ENCODE assay signal across 11 mouse cellular contexts in the genomic region with DNA sequence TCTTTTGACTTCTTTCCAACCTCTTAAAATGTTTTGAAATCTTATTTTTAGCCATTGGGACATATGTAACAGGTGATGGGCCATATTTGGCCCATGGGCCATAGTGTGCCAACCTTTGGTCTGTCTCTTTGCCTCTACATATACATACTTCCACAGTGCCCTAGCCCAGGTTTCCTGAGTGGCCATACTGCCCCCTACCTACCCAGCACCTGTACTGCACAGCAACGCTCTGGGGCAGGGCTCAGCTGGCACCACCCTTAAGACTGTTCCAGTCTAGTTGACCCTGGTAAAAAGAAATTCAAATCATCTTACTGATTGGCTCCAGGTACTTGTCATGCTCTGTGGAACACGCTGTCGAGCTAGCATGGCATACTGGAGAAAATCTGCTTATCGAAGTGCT. TPM values are rescaled to one million over a fixed set of nuclear protein-coding genes. Genes with fewer than 3 reads are reported as not detected.
A peak's percentile ranks its signal among the peaks of the same experiment; 100 is the strongest.
DNase-seq lines count a peak whose midpoint lies in the region; ATAC-seq and TF ChIP-seq lines count a peak whose summit lies in the region.
"Had no signal": no experiment of that assay in that cellular context is flagged by ENCODE, and none has a peak within 500 bp of the region (broad histone marks: within the 10 kb centered on the region; RNA-seq: fewer than 3 reads in every experiment).

No protein-coding gene starts in this region.

- TF ChIP-seq POLR2A in heart, adult 2 months (IDR thresholded peaks at IDR 0.05; ENCODE audit: insufficient read depth, low read depth, low read length) = no peak
- no peak for TF ChIP-seq POLR2A in liver, adult 2 months (IDR thresholded peaks at IDR 0.05; ENCODE audit: extremely low read depth, insufficient read depth, low read length)
- TF ChIP-seq POLR2A in MEL (IDR thresholded peaks at IDR 0.05; ENCODE audit: control insufficient read depth in 1 of 2, insufficient read depth in 1 of 2, low read depth in 1 of 2, low read length in 2 of 2, poor library complexity in 1 of 2) = no peak

- H3K4me1 ChIP-seq in heart, adult 2 months (ENCODE audit: control insufficient read depth, insufficient read depth, low read length) = no peaks in the 10 kb centered on the region
- H3K4me1 ChIP-seq in liver, adult 2 months (ENCODE audit: control insufficient read depth, insufficient read depth, low read length) = peaks cover 2% of the 10 kb centered on the region; the same call in 1 of the 2 replicates
- H3K4me1 ChIP-seq in liver, embryonic 11.5 days (replicated peaks; ENCODE audit: control insufficient read depth, insufficient read depth, low read length) = no peaks in the 10 kb centered on the region
- peaks cover under 1 to 7% of the 10 kb centered on the region in 2 experiments; a peak in 2 of 4 replicates for H3K4me1 ChIP-seq in MEL (ENCODE audit: control insufficient read depth in 1 of 2, insufficient read depth in 2 of 2, low read length in 2 of 2)
- H3K4me1 ChIP-seq in forebrain, postnatal 0 days (ENCODE audit: insufficient read depth) = no peaks in the 10 kb centered on the region

- H3K9ac ChIP-seq in heart, adult 2 months (ENCODE audit: low read depth, low read length) = no peak overlapping the region
- no peak overlapping the region for H3K9ac ChIP-seq in liver, adult 2 months (ENCODE audit: low read depth, low read length)
- H3K9ac ChIP-seq in liver, embryonic 11.5 days (ENCODE audit: low read depth, low read length) = no peak overlapping the region
- H3K9ac ChIP-seq in MEL (ENCODE audit: control insufficient read depth, low read depth, low read length, poor library complexity, severe bottlenecking) = no peak overlapping the region
- no peak overlapping the region for H3K9ac ChIP-seq in forebrain, postnatal 0 days

- peak; percentile 45 for TF ChIP-seq CTCF in heart, adult 2 months (IDR thresholded peaks at IDR 0.05)
- TF ChIP-seq CTCF in liver, adult 2 months (IDR thresholded peaks at IDR 0.05; ENCODE audit: low read depth, low read length) = peak; percentile 41
- peak; percentile 55 to 65 (median 57) for TF ChIP-seq CTCF in MEL (IDR thresholded peaks at IDR 0.05 in 2 of 3, conservative IDR thresholded peaks at IDR 0.05 in 1 of 3; ENCODE audit: control insufficient read depth in 1 of 3, insufficient read depth in 1 of 3, low read depth in 2 of 3, low read length in 3 of 3, poor library complexity in 1 of 3, severe bottlenecking in 1 of 3)
- TF ChIP-seq CTCF in forebrain, postnatal 0 days (IDR thresholded peaks at IDR 0.05; ENCODE audit: low read depth) = no peak

- H3K4me2 ChIP-seq in liver, embryonic 11.5 days = no peak overlapping the region
- no peak overlapping the region for H3K4me2 ChIP-seq in forebrain, postnatal 0 days (ENCODE audit: low read depth)

- DNase-seq in heart, adult 2 months = no peak
- no peak for DNase-seq in heart, postnatal 36 days
- no peak for DNase-seq in liver, adult 2 months (ENCODE audit: extremely low read depth, low read depth, low spot score)
- no peak for DNase-seq in liver, embryonic 11.5 days (ENCODE audit: low spot score)
- DNase-seq in MEL (ENCODE audit: low read depth, low spot score) = peak; percentile 35
- DNase-seq in forebrain, postnatal 0 days = no peak
- DNase-seq in left cerebral cortex, adult 9 months (ENCODE audit: low spot score in 2 of 2) = no peak
- DNase-seq: gastrocnemius, postnatal 10 days had no signal

- H3K79me2 ChIP-seq in heart, adult 2 months (replicated peaks; ENCODE audit: control insufficient read depth, insufficient read depth, low read length) = no peaks in the 10 kb centered on the region
- no peaks in the 10 kb centered on the region for H3K79me2 ChIP-seq in liver, adult 2 months (ENCODE audit: control insufficient read depth, insufficient read depth, low read length)
- no peaks in the 10 kb centered on the region for H3K79me2 ChIP-seq in MEL (ENCODE audit: control insufficient read depth, insufficient read depth, low read length, poor library complexity)

- H3K27ac ChIP-seq in heart, adult 2 months = no peak overlapping the region
- H3K27ac ChIP-seq in liver, adult 2 months (replicated peaks; ENCODE audit: insufficient read depth, low read depth, low read length) = no peak overlapping the region
- H3K27ac ChIP-seq in liver, embryonic 11.5 days (ENCODE audit: low read depth, low read length) = no peak overlapping the region
- H3K27ac ChIP-seq in MEL (ENCODE audit: control insufficient read depth, low read depth, low read length) = no peak overlapping the region
- H3K27ac ChIP-seq in forebrain, postnatal 0 days (ENCODE audit: low read depth, low read length) = no peak overlapping the region

- ATAC-seq in liver, embryonic 11.5 days (replicated peaks; ENCODE audit: low FRiP score) = no peak
- ATAC-seq in granulocyte monocyte progenitor cell, adult 5-6 weeks (replicated peaks; ENCODE audit: poor library complexity, severe bottlenecking) = peak; percentile 37; the same call in 1 of the 2 replicates
- ATAC-seq in forebrain, postnatal 0 days = no peak
- ATAC-seq: inflammation-experienced regulatory T-cells, adult 6 months; midbrain, embryonic 16.5 days had no signal

- no peak for TF ChIP-seq EP300 in heart, adult 2 months (IDR thresholded peaks at IDR 0.05; ENCODE audit: insufficient read depth, low read depth, low read length)
- TF ChIP-seq EP300 in MEL (IDR thresholded peaks at IDR 0.05; ENCODE audit: low read depth in 1 of 2, low read length in 2 of 2) = no peak

- no peaks in the 10 kb centered on the region for H3K27me3 ChIP-seq in heart, adult 2 months (ENCODE audit: control insufficient read depth, insufficient read depth, low read length)
- H3K27me3 ChIP-seq in liver, adult 2 months (ENCODE audit: control insufficient read depth, insufficient read depth, low read length) = no peaks in the 10 kb centered on the region
- peaks cover 15% of the 10 kb centered on the region; the same call in 1 of the 2 replicates for H3K27me3 ChIP-seq in liver, embryonic 11.5 days (replicated peaks; ENCODE audit: control insufficient read depth, insufficient read depth, low read length)
- H3K27me3 ChIP-seq in MEL (ENCODE audit: control insufficient read depth in 1 of 2, insufficient read depth in 2 of 2, low read length in 2 of 2) = no peaks in the 10 kb centered on the region; a peak in 2 of 4 replicates
- no peaks in the 10 kb centered on the region for H3K27me3 ChIP-seq in forebrain, postnatal 0 days (ENCODE audit: insufficient read depth, low read length)

- intact Hi-C loops in heart, adult 2 months (cut with DNase I) = no loop called here
- intact Hi-C loops in heart, postnatal 36 days (cut with DNase I) = no loop called here

- WGBS in heart, adult 2 months = 44% methylated on average over 4 of the region's 4 CpGs
- 57% methylated on average over 4 of the region's 4 CpGs for WGBS in liver, adult 2 months
- 56% methylated on average over 4 of the region's 4 CpGs for WGBS in liver, embryonic 11.5 days
- 48% methylated on average over 4 of the region's 4 CpGs for WGBS in forebrain, postnatal 0 days

- no peak overlapping the region for H3K4me3 ChIP-seq in heart, adult 2 months
- no peak overlapping the region for H3K4me3 ChIP-seq in liver, adult 2 months (ENCODE audit: insufficient read depth, low read depth, low read length)
- H3K4me3 ChIP-seq in liver, embryonic 11.5 days (ENCODE audit: low read depth, low read length) = no peak overlapping the region
- no peak overlapping the region for H3K4me3 ChIP-seq in MEL (ENCODE audit: control insufficient read depth in 1 of 2, insufficient read depth in 1 of 2, low read depth in 2 of 2, low read length in 2 of 2)
- H3K4me3 ChIP-seq in forebrain, postnatal 0 days (ENCODE audit: low read depth, low read length) = no peak overlapping the region

- TF ChIP-seq RAD21 in MEL (IDR thresholded peaks at IDR 0.05; ENCODE audit: low read depth, low read length) = peak; percentile 40

- H3K36me3 ChIP-seq in heart, adult 2 months (ENCODE audit: control insufficient read depth, insufficient read depth, low read length) = no peaks in the 10 kb centered on the region
- H3K36me3 ChIP-seq in liver, adult 2 months (ENCODE audit: control insufficient read depth, insufficient read depth, low read length) = no peaks in the 10 kb centered on the region
- no peaks in the 10 kb centered on the region for H3K36me3 ChIP-seq in liver, embryonic 11.5 days (ENCODE audit: control insufficient read depth, insufficient read depth, low read length)
- peaks cover 0 to 9% of the 10 kb centered on the region in 2 experiments; a peak in 2 of 4 replicates for H3K36me3 ChIP-seq in MEL (ENCODE audit: control insufficient read depth in 1 of 2, insufficient read depth in 2 of 2, low read length in 2 of 2)
- H3K36me3 ChIP-seq in forebrain, postnatal 0 days (ENCODE audit: insufficient read depth) = no peaks in the 10 kb centered on the region

- no peaks in the 10 kb centered on the region for H3K9me3 ChIP-seq in liver, embryonic 11.5 days (ENCODE audit: control insufficient read depth, low read length)
- H3K9me3 ChIP-seq in MEL (replicated peaks; ENCODE audit: insufficient read depth, low read length) = no peaks in the 10 kb centered on the region
- H3K9me3 ChIP-seq in forebrain, postnatal 0 days (ENCODE audit: low read length) = no peaks in the 10 kb centered on the region

TF ChIP-seq in MEL, 35 proteins besides CTCF, POLR2A, EP300 and RAD21:
- TF ChIP-seq SMC3 (IDR thresholded peaks at IDR 0.05; ENCODE audit: low read depth, low read length) (0 out of 2 replicates have a peak, but pooled peaks have one; percentile 24), KAT2A (conservative IDR thresholded peaks at IDR 0.05; ENCODE audit: low read depth, low read length) (no peak), MYC (IDR thresholded peaks at IDR 0.05; ENCODE audit: low read depth, low read length) (no peak), GABPA (IDR thresholded peaks at IDR 0.05; ENCODE audit: low read depth, low read length) (no peak), MXI1 (IDR thresholded peaks at IDR 0.05; ENCODE audit: low read depth, low read length) (no peak), ETS1 (IDR thresholded peaks at IDR 0.05; ENCODE audit: low read depth, low read length) (no peak)
TF ChIP-seq in MEL: peak in this region for 1.

RNA-seq across cellular contexts. Expression of a gene that starts 53.5 kb away (rescaled TPM):
- total RNA-seq in heart, adult 2 months (2021) = 10 to 100 TPM; 24.5 to 28.0 TPM
- polyA plus RNA-seq in heart, adult 2 months (2012; rRNA removed) = 14.9 and 23.4 TPM in 2 replicates
- 10 to 100 TPM; 27.4 to 30.5 TPM for total RNA-seq in heart, postnatal 36 days (2021)
- total RNA-seq in liver, adult 2 months (2014; rRNA removed) = 30.7 and 32.4 TPM in 2 replicates
- 10.6 and 12.3 TPM in 2 replicates for polyA plus RNA-seq in liver, adult 2 months (2012; rRNA removed)
- 78.3 and 87.7 TPM in 2 replicates for polyA plus RNA-seq in liver, embryonic 11.5 days (2014; fragmentation: Nextera tagmentation; extraction: Ambion mirVana)
- 110 and 113 TPM in 2 replicates for total RNA-seq in MEL (2012; rRNA removed)
- 100 to 1,000 TPM in 1 of 2 experiments, not detected in 1; 172 TPM for polyA plus RNA-seq in MEL (2012; ENCODE audit: insufficient read depth in 1 of 2, insufficient read length in 2 of 2, low read depth in 1 of 2, low replicate concordance in 2 of 2, missing spikeins in 1 of 2)
- total RNA-seq in granulocyte monocyte progenitor cell, adult 5-6 weeks (2014; fragmentation: Nextera tagmentation) = 63.6 and 69.8 TPM in 2 replicates
- total RNA-seq in granulocyte monocyte progenitor cell, adult 5-6 weeks (2017) = 56.4 and 78.2 TPM in 2 replicates
- 48.9 and 50.2 TPM in 2 replicates for total RNA-seq in forebrain, postnatal 0 days (2014; rRNA removed)
- 86.9 and 95.8 TPM in 2 replicates for polyA plus RNA-seq in forebrain, postnatal 0 days (2015; fragmentation: Nextera tagmentation; extraction: Ambion mirVana)
